Mouse (Mus musculus) stomach, embryonic 14.5 days (tissue): ENCODE measurements at regions not wholly inside any gene's neighbourhood (a gene's known extent, or its start where the extent isn't known, plus 50 kb on each side); places are given as distances from the start of the nearest gene placed in this dataset.

Experiments
- ATAC-seq: fragments of 200-750 bp; cut with Nextera tagmentation; 2 replicates; pipeline ENCODE4 v1.8.0; 2017; ENCODE audit warnings: low read depth, moderate TSS enrichment; ENCODE audit not compliant: insufficient number of reproducible peaks, insufficient read depth, low FRiP score
- H3K27ac ChIP-seq: fragments of 300-500 bp; sonication (generic); 2 replicates; pipeline ENCODE4 v1.5.1; 2014; ENCODE audit warnings: mild to moderate bottlenecking, low read length, moderate library complexity, mixed read lengths
- H3K27me3 ChIP-seq: fragments of 300-500 bp; sonication (generic); 2 replicates; pipeline ENCODE4 v1.6.1; 2014; ENCODE audit warnings: low read length, control low read depth, mixed read lengths; ENCODE audit not compliant: control insufficient read depth, insufficient read depth
- H3K36me3 ChIP-seq: fragments of 300-500 bp; sonication (generic); 2 replicates; pipeline ENCODE4 v1.6.1; 2014; ENCODE audit warnings: mild to moderate bottlenecking, control low read depth, low read length, moderate library complexity, mixed read lengths; ENCODE audit not compliant: control insufficient read depth, insufficient read depth
- H3K4me1 ChIP-seq: fragments of 300-500 bp; sonication (generic); 2 replicates; pipeline ENCODE4 v1.6.1; 2014; ENCODE audit warnings: low read length, control low read depth, mixed read lengths; ENCODE audit not compliant: control insufficient read depth, insufficient read depth
- H3K4me2 ChIP-seq: fragments of 300-500 bp; sonication (generic); replicated peaks from 2 replicates; pipeline ENCODE4 v1.6.1; 2014; ENCODE audit warnings: low read depth, low read length, control low read depth
- H3K4me3 ChIP-seq: fragments of 300-500 bp; sonication (generic); 2 replicates; pipeline ENCODE4 v1.5.1; 2014; ENCODE audit warnings: low read depth, low read length, control low read depth
- H3K9ac ChIP-seq: fragments of 300-500 bp; sonication (generic); replicated peaks from 2 replicates; pipeline ENCODE4 v1.6.1; 2014; ENCODE audit warnings: low read depth, mild to moderate bottlenecking, control low read depth, low read length, moderate library complexity, mixed read lengths
- H3K9me3 ChIP-seq: fragments of 300-500 bp; sonication (generic); 2 replicates; pipeline ENCODE4 v1.6.1; 2016; ENCODE audit warnings: low read depth, low read length, control low read depth; ENCODE audit not compliant: control insufficient read depth
- WGBS: fragments of 180-500 bp; shearing (Covaris S2); extraction: QIAGEN DNeasy Blood & Tissue Kit; methylation state at CpG from one replicate; pipeline ENCODE4 v1.1.7; 2014; 5-methylcytosine and 5-hydroxymethylcytosine counted together

DNA sequence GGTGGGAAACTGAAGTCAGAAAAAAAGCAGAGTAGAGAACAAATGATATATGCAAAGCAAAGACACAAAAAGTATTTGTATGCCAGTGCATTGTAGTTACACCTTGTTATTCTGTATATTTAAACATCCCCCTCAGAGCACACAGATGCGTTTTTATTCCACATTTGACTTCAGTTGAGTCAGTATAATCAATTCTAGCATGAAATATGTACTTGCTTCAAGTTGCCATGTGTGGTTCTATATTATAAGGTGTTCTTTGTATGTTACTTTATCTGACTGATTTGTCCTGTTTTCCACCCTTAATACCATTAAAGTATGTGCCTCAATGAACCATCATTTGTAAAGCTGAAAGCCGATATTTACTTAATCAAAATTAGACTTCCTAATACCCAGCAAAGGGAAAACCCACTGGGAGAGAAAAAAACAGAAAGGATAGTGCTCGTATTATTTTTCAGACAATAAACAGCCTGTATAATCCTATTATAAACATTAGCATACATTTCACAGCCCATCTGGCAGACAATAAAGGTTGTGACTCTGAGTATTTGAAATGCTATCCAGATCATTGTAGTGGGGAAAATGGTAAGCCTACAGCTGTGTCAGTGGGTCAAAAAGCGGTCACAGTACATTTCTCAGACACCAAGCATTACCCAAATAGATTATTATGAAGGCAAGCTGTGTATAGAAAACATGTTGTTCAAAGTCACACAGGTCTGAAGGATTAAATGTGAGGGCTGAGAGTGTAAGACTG is 189.1 kb upstream of the Bmp2 start:
- Histone ChIP-seq H3K27me3 (no peaks in the 10 kb centered on the region), H3K4me2 (no peak overlapping the region), H3K27ac (no peak overlapping the region), H3K9ac (no peak overlapping the region), H3K4me3 (no peak overlapping the region), H3K36me3 (no peaks in the 10 kb centered on the region), H3K4me1 (no peaks in the 10 kb centered on the region), H3K9me3 (no peaks in the 10 kb centered on the region)
- no peak for ATAC-seq
- WGBS, result 58% methylated on average over 4 of the region's 4 CpGs

- no peak overlapping the region for H3K4me3 ChIP-seq
- no peak overlapping the region for H3K27ac ChIP-seq
- no peaks in the 10 kb centered on the region for H3K9me3 ChIP-seq
- no peaks in the 10 kb centered on the region for H3K36me3 ChIP-seq
- H3K9ac ChIP-seq, result no peak overlapping the region
- H3K27me3 ChIP-seq, result no peaks in the 10 kb centered on the region
- no peaks in the 10 kb centered on the region for H3K4me1 ChIP-seq
- ATAC-seq, result no peak
- 68% methylated on average over 12 of the region's 12 CpGs for WGBS
- H3K4me2 ChIP-seq, result no peak overlapping the region
Observed at GRCm38 (mm10) chr2:133371490-133372215, 180.3 kb upstream of the Bmp2 start.

GRCm38 (mm10) chr2:133373543-133373942 is 178.4 kb upstream of the Bmp2 start:
- 24% methylated on average over 4 of the region's 4 CpGs for WGBS
- H3K4me1 ChIP-seq, result no peaks in the 10 kb centered on the region

DNA sequence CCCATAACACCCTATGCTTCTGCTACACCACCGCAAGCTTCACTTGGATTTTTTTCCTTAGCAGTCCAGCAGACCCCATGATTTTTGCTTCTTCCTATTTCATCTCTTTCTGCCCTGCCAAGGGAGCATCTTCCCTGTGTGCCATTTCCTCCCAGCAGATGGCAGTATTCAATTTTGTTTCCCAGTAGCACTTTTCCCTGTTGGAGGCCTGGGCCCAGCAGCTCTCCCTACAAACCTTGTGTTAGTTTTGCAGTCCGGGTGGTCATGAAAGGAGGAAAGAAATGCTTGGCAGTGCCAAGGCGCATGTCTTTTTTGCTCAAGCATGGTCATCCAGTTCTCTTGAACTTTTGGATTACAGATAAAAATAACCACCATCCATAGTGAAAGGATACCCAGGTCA is 170.9 kb upstream of the Bmp2 start:
- ATAC-seq, result 0 out of 2 replicates have a peak, but pooled peaks have one; percentile 23

More at GRCm38 (mm10) chr2:133373543-133373942, 178.4 kb upstream of the Bmp2 start:
- Histone ChIP-seq H3K27me3 (no peaks in the 10 kb centered on the region), H3K27ac (no peak overlapping the region), H3K4me2 (no peak overlapping the region), H3K4me3 (no peak overlapping the region), H3K9ac (no peak overlapping the region), H3K36me3 (no peaks in the 10 kb centered on the region), H3K9me3 (no peaks in the 10 kb centered on the region)
- no peak for ATAC-seq

GRCm38 (mm10) chr2:133383135-133383920 is 168.6 kb upstream of the Bmp2 start:
- ATAC-seq, result no peak
- Histone ChIP-seq H3K27me3 (no peaks in the 10 kb centered on the region), H3K27ac (no peak overlapping the region), H3K4me3 (no peak overlapping the region), H3K4me1 (no peaks in the 10 kb centered on the region), H3K9me3 (peaks cover 4% of the 10 kb centered on the region; the same call in 1 of the 2 replicates), H3K4me2 (no peak overlapping the region), H3K9ac (no peak overlapping the region), H3K36me3 (no peaks in the 10 kb centered on the region)
- WGBS, result 84% methylated on average over 3 of the region's 3 CpGs

More for the DNA sequence above, 170.9 kb upstream of the Bmp2 start:
- no peak overlapping the region for H3K9ac ChIP-seq
- no peaks in the 10 kb centered on the region for H3K27me3 ChIP-seq
- H3K4me2 ChIP-seq, result no peak overlapping the region
- H3K27ac ChIP-seq, result no peak overlapping the region
- H3K36me3 ChIP-seq, result no peaks in the 10 kb centered on the region
- H3K9me3 ChIP-seq, result peaks cover under 1% of the 10 kb centered on the region; the same call in 1 of the 2 replicates
- WGBS, result 72% methylated on average over 3 of the region's 3 CpGs
- H3K4me3 ChIP-seq, result no peak overlapping the region
- no peaks in the 10 kb centered on the region for H3K4me1 ChIP-seq

GRCm38 (mm10) chr2:133385297-133385696 is 166.7 kb upstream of the Bmp2 start:
- Histone ChIP-seq H3K4me2 (no peak overlapping the region), H3K27ac (no peak overlapping the region), H3K9ac (no peak overlapping the region), H3K27me3 (no peaks in the 10 kb centered on the region), H3K36me3 (no peaks in the 10 kb centered on the region), H3K4me3 (no peak overlapping the region), H3K9me3 (peaks cover 4% of the 10 kb centered on the region; the same call in 1 of the 2 replicates), H3K4me1 (no peaks in the 10 kb centered on the region)
- ATAC-seq, result no peak
- WGBS, result 67% methylated on average over 2 of the region's 2 CpGs

GRCm38 (mm10) chr2:133387349-133387748 is 164.6 kb upstream of the Bmp2 start:
- Histone ChIP-seq H3K36me3 (no peaks in the 10 kb centered on the region), H3K4me1 (no peaks in the 10 kb centered on the region), H3K9me3 (peaks cover 4% of the 10 kb centered on the region; the same call in 1 of the 2 replicates), H3K4me3 (no peak overlapping the region), H3K4me2 (no peak overlapping the region), H3K27ac (no peak overlapping the region), H3K9ac (no peak overlapping the region), H3K27me3 (no peaks in the 10 kb centered on the region)
- no peak for ATAC-seq
- 94% methylated on average over 3 of the region's 3 CpGs for WGBS

DNA sequence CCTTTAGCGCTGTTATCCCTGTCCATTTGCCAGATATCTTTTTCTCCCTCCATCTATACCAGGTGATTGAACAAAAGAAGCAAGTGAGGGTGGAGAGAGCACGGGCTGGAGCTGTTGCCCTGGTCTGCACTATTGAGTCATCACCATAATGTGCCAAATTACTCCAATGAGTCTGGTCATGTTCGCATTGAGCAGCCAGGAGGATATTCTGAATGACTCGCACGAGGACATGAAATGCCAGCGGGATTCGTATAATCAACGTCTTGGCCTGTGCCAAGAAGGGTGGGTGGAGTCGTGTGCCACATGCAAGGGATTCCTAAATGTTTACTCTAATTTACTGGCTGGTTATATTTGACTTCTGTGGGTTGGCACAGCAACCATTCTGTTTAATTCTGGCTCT is 159.7 kb upstream of the Bmp2 start:
- H3K36me3 ChIP-seq, result no peaks in the 10 kb centered on the region
- no peak overlapping the region for H3K27ac ChIP-seq
- no peak overlapping the region for H3K4me3 ChIP-seq
- H3K27me3 ChIP-seq, result no peaks in the 10 kb centered on the region
- H3K9me3 ChIP-seq, result no peaks in the 10 kb centered on the region
- ATAC-seq, result no peak
- H3K4me2 ChIP-seq, result no peak overlapping the region
- no peak overlapping the region for H3K9ac ChIP-seq
- WGBS, result 82% methylated on average over 9 of the region's 9 CpGs
- no peaks in the 10 kb centered on the region for H3K4me1 ChIP-seq
